Mouse (Mus musculus): Measurements from ENCODE around the gene Fut7.

Fut7 gene

GRCm38 (mm10) chr2:25426721-25427191, 3.7 kb downstream of the Fut7 start:
- DNase-seq, result peak; percentile 82

- DNase-seq, result no peak
Observed at GRCm38 (mm10) chr2:25427256-25427655, 4.2 kb downstream of the Fut7 start.

GRCm38 (mm10) chr2:25428442-25429236, 5.6 kb downstream of the Fut7 start, which contains the start of gene Abca2:
Gene Abca2 (plus strand): TSS chr2:25428703.
- peak; percentile 96 for DNase-seq

- peak; percentile 41 for DNase-seq
Observed at GRCm38 (mm10) chr2:25429435-25430180, 6.5 kb downstream of the Fut7 start.

GRCm38 (mm10) chr2:25430395-25431233, 7.5 kb downstream of the Fut7 start:
- DNase-seq, result peak; percentile 64

GRCm38 (mm10) chr2:25431308-25431855, 8.3 kb downstream of the Fut7 start:
- no peak for DNase-seq

GRCm38 (mm10) chr2:25432326-25433098, 9.4 kb downstream of the Fut7 start:
- DNase-seq, result no peak

- no peak for DNase-seq
Observed at GRCm38 (mm10) chr2:25433101-25433500, 10.0 kb downstream of the Fut7 start.

- DNase-seq, result no peak
Observed at GRCm38 (mm10) chr2:25434292-25434691, 11.2 kb downstream of the Fut7 start.

GRCm38 (mm10) chr2:25436286-25436820, 13.3 kb downstream of the Fut7 start:
- DNase-seq, result no peak

GRCm38 (mm10) chr2:25441067-25441466, 18.0 kb downstream of the Fut7 start:
- no peak for DNase-seq

- DNase-seq, result no peak
Observed at GRCm38 (mm10) chr2:25442682-25443081, 19.6 kb downstream of the Fut7 start.

- no peak for DNase-seq
Observed at GRCm38 (mm10) chr2:25450853-25451647, 28.0 kb downstream of the Fut7 start.

- DNase-seq, result no peak
Observed at GRCm38 (mm10) chr2:25452951-25453350, 29.9 kb downstream of the Fut7 start.

- peak; percentile 40 for DNase-seq
Observed at GRCm38 (mm10) chr2:25456205-25456953, 33.3 kb downstream of the Fut7 start, which contains the start of gene Clic3. Gene Clic3 (plus strand): TSS chr2:25456838.

GRCm38 (mm10) chr2:25457022-25457896, 34.2 kb downstream of the Fut7 start:
- DNase-seq, result no peak

GRCm38 (mm10) chr2:25458911-25459310, 35.8 kb downstream of the Fut7 start:
- DNase-seq, result peak; percentile 64

GRCm38 (mm10) chr2:25460135-25460534, 37.1 kb downstream of the Fut7 start:
- peak; percentile 51 for DNase-seq

Measured in kidney, postnatal 10 days (tissue).